Mouse (Mus musculus): Measurements from ENCODE around the gene Olfr399. TPM values are rescaled to one million over a fixed set of nuclear protein-coding genes. Genes with fewer than 3 reads are reported as not detected.

The Olfr399 gene
- not detected for polyA plus RNA-seq (2017; shearing (Covaris generic))

GRCm38 (mm10) chr11:74056451-74056850, at the start of gene Olfr399, which contains the start of gene Olfr139:
Olfr399 (minus strand) TSS chr11:74056615.
Olfr139 (minus strand) TSS chr11:74056551.

GRCm38 (mm10) chr11:74069655-74070054, 13.2 kb upstream of the Olfr399 start, which contains the start of gene Zfp616:
Zfp616 (plus strand) TSS chr11:74069955.

Other genes starting within 250 kb of the Olfr399 start
- 0.27 TPM for gene Olfr392, start 239.6 kb downstream of the Olfr399 start, polyA plus RNA-seq (2017; shearing (Covaris generic))
- not detected for gene Olfr393, start 205.2 kb downstream of the Olfr399 start, polyA plus RNA-seq (2017; shearing (Covaris generic))
- gene Olfr394, start 165.8 kb downstream of the Olfr399 start, polyA plus RNA-seq (2017; shearing (Covaris generic)), result not detected
- gene Olfr395, start 147.3 kb downstream of the Olfr399 start, polyA plus RNA-seq (2017; shearing (Covaris generic)), result not detected
- gene Olfr23, start 119.9 kb downstream of the Olfr399 start, polyA plus RNA-seq (2017; shearing (Covaris generic)), result not detected
- not detected for gene Olfr397, start 95.8 kb downstream of the Olfr399 start, polyA plus RNA-seq (2017; shearing (Covaris generic))
- 0.07 TPM for gene Olfr398, start 66.2 kb downstream of the Olfr399 start, polyA plus RNA-seq (2017; shearing (Covaris generic))
- not detected for gene Olfr139, start 64 bp downstream of the Olfr399 start, polyA plus RNA-seq (2017; shearing (Covaris generic))
- not detected for gene Zfp616, start 13.3 kb upstream of the Olfr399 start, polyA plus RNA-seq (2017; shearing (Covaris generic))
- gene Olfr401, start 57.1 kb upstream of the Olfr399 start, polyA plus RNA-seq (2017; shearing (Covaris generic)), result not detected
- not detected for gene Olfr402, start 96.9 kb upstream of the Olfr399 start, polyA plus RNA-seq (2017; shearing (Covaris generic))
- not detected for gene Olfr403, start 129.6 kb upstream of the Olfr399 start, polyA plus RNA-seq (2017; shearing (Covaris generic))
- 0.51 TPM for gene Olfr43, start 154.8 kb upstream of the Olfr399 start, polyA plus RNA-seq (2017; shearing (Covaris generic))
- gene Olfr406, start 203.2 kb upstream of the Olfr399 start, polyA plus RNA-seq (2017; shearing (Covaris generic)), result not detected
- 0.30 TPM for gene Olfr59, start 227.1 kb upstream of the Olfr399 start, polyA plus RNA-seq (2017; shearing (Covaris generic))

Data from effector memory CD4-positive, alpha-beta T cell, adult 7 months (primary cell).